Mouse (Mus musculus): Measurements from ENCODE around the gene Cops7a. TPM values are rescaled to one million over a fixed set of nuclear protein-coding genes. Genes with fewer than 3 reads are reported as not detected.
A peak's percentile ranks its signal among the peaks of the same experiment; 100 is the strongest.

The Cops7a gene
- polyA plus RNA-seq, 1 experiment from 2014 or later, result 142 TPM

GRCm38 (mm10) chr6:124925173-124925793 is 40.1 kb downstream of the Cops7a start:
- 44% methylated on average over 12 of the region's 12 CpGs for WGBS
- H3K27ac ChIP-seq (replicated peaks), result no peak overlapping the region
- H3K4me1 ChIP-seq, result peaks cover 28% of the 10 kb centered on the region
- no peaks in the 10 kb centered on the region for H3K36me3 ChIP-seq
- no peaks in the 10 kb centered on the region for H3K9me3 ChIP-seq (replicated peaks)
- H3K4me3 ChIP-seq, result no peak overlapping the region
- no peaks in the 10 kb centered on the region for H3K27me3 ChIP-seq (ENCODE audit: low read depth, poor library complexity, severe bottlenecking)
- no peak for DNase-seq (ENCODE audit: low spot score)

- peaks cover 52% of the 10 kb centered on the region for H3K4me1 ChIP-seq
- DNase-seq (ENCODE audit: low spot score), result no peak
- no peaks in the 10 kb centered on the region for H3K36me3 ChIP-seq
- H3K9me3 ChIP-seq (replicated peaks), result no peaks in the 10 kb centered on the region
- 79% methylated on average over 4 of the region's 4 CpGs for WGBS
- no peak overlapping the region for H3K4me3 ChIP-seq
- peak overlapping the region; percentile 99 for H3K27ac ChIP-seq (replicated peaks)
- no peaks in the 10 kb centered on the region for H3K27me3 ChIP-seq (ENCODE audit: low read depth, poor library complexity, severe bottlenecking)
These were observed 43.8 kb downstream of the Cops7a start for GRCm38 (mm10) chr6:124921539-124921938.

- no peaks in the 10 kb centered on the region for H3K27me3 ChIP-seq (ENCODE audit: low read depth, poor library complexity, severe bottlenecking)
- H3K4me3 ChIP-seq, result peak overlapping the region; percentile 90
- no peaks in the 10 kb centered on the region for H3K36me3 ChIP-seq
- peaks cover 62% of the 10 kb centered on the region for H3K4me1 ChIP-seq
- 25% methylated on average over 9 of the region's 9 CpGs for WGBS
- no peak for DNase-seq (ENCODE audit: low spot score)
- H3K9me3 ChIP-seq (replicated peaks), result no peaks in the 10 kb centered on the region
- peak overlapping the region; percentile 99 for H3K27ac ChIP-seq (replicated peaks)
These were observed 44.8 kb downstream of the Cops7a start for GRCm38 (mm10) chr6:124920318-124921085.

- peaks cover 65% of the 10 kb centered on the region for H3K4me1 ChIP-seq
- under 1% methylated on average over 13 of the region's 13 CpGs for WGBS
- H3K27me3 ChIP-seq (ENCODE audit: low read depth, poor library complexity, severe bottlenecking), result no peaks in the 10 kb centered on the region
- peak within 1 kb of the TSS; percentile 99 for H3K27ac ChIP-seq (replicated peaks)
- DNase-seq (ENCODE audit: low spot score), result peak; percentile 98
- peak within 1 kb of the TSS; percentile 90 for H3K4me3 ChIP-seq
- peaks cover 6% of the 10 kb centered on the region for H3K36me3 ChIP-seq
- H3K9me3 ChIP-seq (replicated peaks), result no peaks in the 10 kb centered on the region
These were observed 45.5 kb downstream of the Cops7a start, which contains the start of gene Ptms for GRCm38 (mm10) chr6:124919695-124920317. Gene Ptms (minus strand): TSS chr6:124920103.

GRCm38 (mm10) chr6:124918890-124919627 is 46.3 kb downstream of the Cops7a start:
- peak; percentile 30 for DNase-seq (ENCODE audit: low spot score)
- Histone ChIP-seq H3K4me1 (peaks cover 72% of the 10 kb centered on the region), H3K27me3 (ENCODE audit: low read depth, poor library complexity, severe bottlenecking) (no peaks in the 10 kb centered on the region), H3K9me3 (replicated peaks) (no peaks in the 10 kb centered on the region), H3K27ac (replicated peaks) (peak overlapping the region; percentile 99), H3K4me3 (peak overlapping the region; percentile 90), H3K36me3 (peaks cover 13% of the 10 kb centered on the region)
- 25% methylated on average over 13 of the region's 14 CpGs for WGBS

GRCm38 (mm10) chr6:124918331-124918690 is 47.0 kb downstream of the Cops7a start:
- WGBS, result 13% methylated on average over 7 of the region's 7 CpGs
- Histone ChIP-seq H3K27me3 (ENCODE audit: low read depth, poor library complexity, severe bottlenecking) (no peaks in the 10 kb centered on the region), H3K4me1 (peaks cover 80% of the 10 kb centered on the region), H3K36me3 (peaks cover 21% of the 10 kb centered on the region), H3K9me3 (replicated peaks) (no peaks in the 10 kb centered on the region), H3K4me3 (peak overlapping the region; percentile 90), H3K27ac (replicated peaks) (peak overlapping the region; percentile 99)
- no peak for DNase-seq (ENCODE audit: low spot score)

GRCm38 (mm10) chr6:124917518-124918330 is 47.6 kb downstream of the Cops7a start:
- no peaks in the 10 kb centered on the region for H3K9me3 ChIP-seq (replicated peaks)
- under 1% methylated on average over 79 of the region's 89 CpGs for WGBS
- DNase-seq (ENCODE audit: low spot score), result peak; percentile 93
- H3K4me3 ChIP-seq, result peak overlapping the region; percentile 90
- H3K4me1 ChIP-seq, result peaks cover 82% of the 10 kb centered on the region
- H3K36me3 ChIP-seq, result peaks cover 27% of the 10 kb centered on the region
- peak overlapping the region; percentile 99 for H3K27ac ChIP-seq (replicated peaks)
- 0 out of 2 replicates have a peak, but pooled peaks cover under 1% of the 10 kb centered on the region for H3K27me3 ChIP-seq (ENCODE audit: low read depth, poor library complexity, severe bottlenecking)

GRCm38 (mm10) chr6:124916695-124917517 is 48.4 kb downstream of the Cops7a start:
- peak overlapping the region; percentile 90 for H3K4me3 ChIP-seq
- peak overlapping the region; percentile 99 for H3K27ac ChIP-seq (replicated peaks)
- under 1% methylated on average over 62 of the region's 67 CpGs for WGBS

GRCm38 (mm10) chr6:124915942-124916694 is 49.2 kb downstream of the Cops7a start:
- Histone ChIP-seq H3K27ac (replicated peaks) (peak overlapping the region; percentile 99), H3K27me3 (ENCODE audit: low read depth, poor library complexity, severe bottlenecking) (peaks cover 17% of the 10 kb centered on the region), H3K4me1 (peaks cover 83% of the 10 kb centered on the region), H3K4me3 (peak overlapping the region; percentile 90), H3K36me3 (peaks cover 31% of the 10 kb centered on the region), H3K9me3 (replicated peaks) (no peaks in the 10 kb centered on the region)
- 5% methylated on average over 11 of the region's 12 CpGs for WGBS
- DNase-seq (ENCODE audit: low spot score), result peak; percentile 40

More at GRCm38 (mm10) chr6:124916695-124917517, 48.4 kb downstream of the Cops7a start:
- peaks cover 9% of the 10 kb centered on the region; the same call in 1 of the 2 replicates for H3K27me3 ChIP-seq (ENCODE audit: low read depth, poor library complexity, severe bottlenecking)
- peaks cover 31% of the 10 kb centered on the region for H3K36me3 ChIP-seq
- DNase-seq (ENCODE audit: low spot score), result peak; percentile 87
- H3K9me3 ChIP-seq (replicated peaks), result no peaks in the 10 kb centered on the region
- H3K4me1 ChIP-seq, result peaks cover 83% of the 10 kb centered on the region

- DNase-seq (ENCODE audit: low spot score), result peak; percentile 54
- peak overlapping the region; percentile 90 for H3K4me3 ChIP-seq
- H3K27ac ChIP-seq (replicated peaks), result peak overlapping the region; percentile 99
- no peaks in the 10 kb centered on the region for H3K9me3 ChIP-seq (replicated peaks)
- peaks cover 31% of the 10 kb centered on the region for H3K36me3 ChIP-seq
- peaks cover 83% of the 10 kb centered on the region for H3K4me1 ChIP-seq
- H3K27me3 ChIP-seq (ENCODE audit: low read depth, poor library complexity, severe bottlenecking), result peaks cover 25% of the 10 kb centered on the region
- 6% methylated on average over 22 of the region's 22 CpGs for WGBS
These were observed 50.0 kb downstream of the Cops7a start for GRCm38 (mm10) chr6:124915160-124915941.
